Mouse (Mus musculus) kidney, adult 2 months (tissue): ENCODE measurements around the gene Coa4.

Experiments
- CTCF ChIP-seq: fragments of 200-500 bp; conservative IDR thresholded peaks from 2 replicates; pipeline ENCODE4 v1.5.1; 2011; ENCODE audit warnings: low read depth, mild to moderate bottlenecking, control low read depth, low read length, moderate library complexity, mixed read lengths; ENCODE audit not compliant: insufficient read depth, insufficient read length
- POLR2A ChIP-seq: fragments of 200-500 bp; IDR thresholded peaks from one replicate; pipeline ENCODE4 v1.6.1; 2011; ENCODE audit warnings: low read depth, low read length, control low read depth

DNA sequence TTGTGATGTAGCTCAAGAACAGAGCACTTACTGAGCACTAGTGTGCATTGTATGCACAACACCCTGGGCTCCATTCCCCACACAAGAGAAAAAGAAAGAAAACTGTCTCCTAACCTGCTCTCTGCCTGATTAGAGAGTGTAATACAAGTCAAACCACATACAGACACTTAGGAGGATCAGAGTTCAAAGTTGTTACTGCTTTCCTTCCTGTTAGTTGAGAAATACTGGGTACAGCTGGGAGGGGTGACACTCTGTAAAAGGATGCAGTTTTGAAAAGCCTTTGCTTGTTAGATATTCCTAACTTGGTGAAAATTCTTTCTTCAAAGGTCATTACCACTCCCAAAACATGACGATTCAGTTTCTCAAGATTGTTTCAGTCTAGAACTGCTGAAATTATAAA lies 52.9 kb downstream of the Coa4 start:
- no peak for TF ChIP-seq POLR2A
- no peak for TF ChIP-seq CTCF
